11 mouse cellular contexts compared by ENCODE assay signal in genomic region chr2:31169001-31169400, GRCm38 (mm10). TPM values are rescaled to one million over a fixed set of nuclear protein-coding genes. Genes with fewer than 3 reads are reported as not detected.
DNase-seq lines count a peak whose midpoint lies in the region; ATAC-seq and TF ChIP-seq lines count a peak whose summit lies in the region.
"Had no signal": no experiment of that assay in that cellular context is flagged by ENCODE, and none has a peak within 500 bp of the region (broad histone marks: within the 10 kb centered on the region; RNA-seq: fewer than 3 reads in every experiment).

No protein-coding gene starts in this region.

- H3K36me3 ChIP-seq in lung, embryonic 14.5 days (ENCODE audit: insufficient read depth): peaks cover 60% of the 10 kb centered on the region
- peaks cover 72% of the 10 kb centered on the region for H3K36me3 ChIP-seq in heart, embryonic 10.5 days

- no peak overlapping the region for H3K4me2 ChIP-seq in lung, embryonic 14.5 days

- no peaks in the 10 kb centered on the region for H3K9me3 ChIP-seq in lung, embryonic 14.5 days (ENCODE audit: low read depth, low read length)
- no peaks in the 10 kb centered on the region for H3K9me3 ChIP-seq in heart, embryonic 10.5 days

- H3K27me3 ChIP-seq in lung, embryonic 14.5 days (ENCODE audit: insufficient read depth, low read length): no peaks in the 10 kb centered on the region
- H3K27me3 ChIP-seq in heart, embryonic 10.5 days (ENCODE audit: insufficient read depth, poor library complexity, severe bottlenecking): no peaks in the 10 kb centered on the region

- peaks cover 5% of the 10 kb centered on the region; the same call in 1 of the 2 replicates for H3K4me1 ChIP-seq in lung, embryonic 14.5 days (ENCODE audit: insufficient read depth)
- H3K4me1 ChIP-seq in heart, embryonic 10.5 days: peaks cover 21% of the 10 kb centered on the region

- ATAC-seq in lung, embryonic 14.5 days (ENCODE audit: insufficient read depth): peak; percentile 32; the same call in 1 of the 2 replicates
- ATAC-seq in CD4-positive, CD25-positive, alpha-beta regulatory T cell, adult 4 months: no peak
- ATAC-seq: activated CD4-positive, CD25-positive, alpha-beta regulatory T cell, adult 4 months had no signal

- H3K27ac ChIP-seq in lung, embryonic 14.5 days (ENCODE audit: low read depth): no peak overlapping the region
- no peak overlapping the region for H3K27ac ChIP-seq in heart, embryonic 10.5 days

- H3K9ac ChIP-seq in lung, embryonic 14.5 days: no peak overlapping the region

- no peak overlapping the region for H3K4me3 ChIP-seq in lung, embryonic 14.5 days (ENCODE audit: low read depth, low read length)
- H3K4me3 ChIP-seq in heart, embryonic 10.5 days: no peak overlapping the region
- H3K4me3 ChIP-seq: myocyte had no signal

- peak; percentile 50 for DNase-seq in lung, embryonic 14.5 days
- no peak for DNase-seq in lung, postnatal 36 days
- DNase-seq in heart, embryonic 10.5 days (ENCODE audit: low spot score): peak; percentile 77
- DNase-seq in kidney, adult 8-10 months: peak; percentile 45
- DNase-seq in lung, postnatal 4 days: peak; percentile 38 to 68
- DNase-seq in frontal cortex, postnatal 36 days (ENCODE audit: low spot score in 2 of 2): no peak
- DNase-seq in left cerebral cortex, adult 11 months (ENCODE audit: low spot score): no peak
- DNase-seq: cerebellum, postnatal 14 days had no signal

- WGBS in lung, embryonic 14.5 days: 80% methylated on average over 10 of the region's 10 CpGs
- 64% methylated on average over 10 of the region's 10 CpGs for WGBS in heart, embryonic 10.5 days

- TF ChIP-seq CTCF in lung, embryonic 14.5 days (IDR thresholded peaks at IDR 0.05; ENCODE audit: low read depth): no peak

RNA-seq across cellular contexts. Expression of gene Gpr107, which starts 16.9 kb away (rescaled TPM):
- 23.6 and 24.9 TPM in 2 replicates for polyA plus RNA-seq in lung, embryonic 14.5 days (2014; fragmentation: Nextera tagmentation; extraction: Ambion mirVana)
- polyA plus RNA-seq in heart, embryonic 10.5 days (2016; fragmentation: Nextera tagmentation; extraction: Ambion mirVana): 35.9 and 37.4 TPM in 2 replicates
- 10 to 100 TPM; 56.6 to 60.7 TPM for polyA plus RNA-seq in CD4-positive, CD25-positive, alpha-beta regulatory T cell, adult 4 months (2017; shearing (Covaris generic))

RNA-seq across cellular contexts. Expression of gene Fnbp1, which starts 27.2 kb away (rescaled TPM):
- 16.8 and 21.1 TPM in 2 replicates for polyA plus RNA-seq in lung, embryonic 14.5 days (2014; fragmentation: Nextera tagmentation; extraction: Ambion mirVana)
- 17.7 and 21.6 TPM in 2 replicates for polyA plus RNA-seq in heart, embryonic 10.5 days (2016; fragmentation: Nextera tagmentation; extraction: Ambion mirVana)
- 10 to 100 TPM; 78.2 to 90.0 TPM for polyA plus RNA-seq in CD4-positive, CD25-positive, alpha-beta regulatory T cell, adult 4 months (2017; shearing (Covaris generic))

Comparison
In these comparisons a context has a peak if more than half of its experiments do, and no peak if none do; other contexts are left out.
1. DNase-seq: peak in lung, embryonic 14.5 days (single experiment), heart, embryonic 10.5 days (single experiment), kidney, adult 8-10 months (2 of 2) and lung, postnatal 4 days (2 of 2); none in lung, postnatal 36 days (single experiment), frontal cortex, postnatal 36 days (0 of 2) and left cerebral cortex, adult 11 months (single experiment).